Mouse (Mus musculus) ovary, postnatal 36 days (tissue): ENCODE measurements around the gene Otud1.

ENCODE experiments used
- DNase-seq: peaks from one replicate; pipeline ENCODE4 v3.0.0; 2022; ENCODE audit warnings: low spot score, mixed read lengths

The Otud1 gene

GRCm38 (mm10) chr2:19670851-19671688 is 13.5 kb downstream of the Otud1 start:
- DNase-seq, result no peak

GRCm38 (mm10) chr2:19682997-19683396 is 25.4 kb downstream of the Otud1 start:
- DNase-seq, result no peak

DNA sequence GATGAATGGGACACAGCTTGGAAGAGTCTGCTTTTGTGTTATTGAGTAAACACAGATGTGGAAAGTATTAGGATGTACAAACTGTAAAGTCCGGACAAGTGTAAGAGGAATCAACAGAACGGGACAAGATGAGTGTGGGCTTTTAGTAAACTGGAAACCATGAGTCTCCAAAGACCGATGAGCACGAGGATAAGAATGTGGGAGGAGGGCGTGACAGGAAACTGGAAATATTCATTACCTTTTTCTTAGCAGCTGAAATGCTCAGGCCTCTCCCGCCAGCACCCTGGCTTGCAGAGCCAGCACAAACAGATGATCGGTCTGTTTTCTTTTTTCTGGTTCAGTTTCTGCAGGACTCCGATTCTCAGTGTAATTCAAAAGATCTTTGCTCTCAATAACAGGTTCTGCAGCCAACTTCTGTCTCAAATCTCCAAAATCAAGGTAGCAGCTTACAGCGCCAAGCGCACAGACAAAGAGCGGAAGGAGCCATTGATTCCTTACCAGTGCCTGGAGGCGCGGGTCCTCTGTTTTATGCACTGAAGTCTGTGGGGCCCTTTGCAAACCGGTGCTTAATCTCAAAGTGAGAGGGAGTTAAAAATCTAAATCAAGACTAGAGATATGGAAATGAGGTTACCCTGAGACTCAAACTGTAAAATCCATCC is 28.1 kb downstream of the Otud1 start:
- no peak for DNase-seq

GRCm38 (mm10) chr2:19690094-19690493 is 32.5 kb downstream of the Otud1 start:
- no peak for DNase-seq

- no peak for DNase-seq
Measured at GRCm38 (mm10) chr2:19699573-19700295, 42.2 kb downstream of the Otud1 start.

DNA sequence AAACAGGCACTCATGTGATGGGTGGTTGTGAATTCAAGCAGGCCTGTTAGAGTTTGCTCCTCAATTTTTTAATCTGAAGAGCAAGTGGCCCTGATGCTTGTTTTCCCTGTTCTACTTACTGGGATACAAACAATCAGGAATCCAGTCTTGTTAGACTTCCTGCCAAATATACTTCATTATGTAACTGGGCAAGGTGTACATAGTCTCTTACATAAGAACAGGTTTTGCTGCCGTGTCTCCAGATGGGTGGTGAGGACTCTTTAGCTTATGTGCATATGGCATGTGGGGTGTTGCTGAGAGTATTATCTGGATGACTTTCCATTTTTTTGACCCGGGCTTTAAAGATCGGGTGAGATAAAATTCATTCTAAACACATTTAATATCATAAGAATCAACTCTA is 43.8 kb downstream of the Otud1 start:
- DNase-seq, result no peak

DNA sequence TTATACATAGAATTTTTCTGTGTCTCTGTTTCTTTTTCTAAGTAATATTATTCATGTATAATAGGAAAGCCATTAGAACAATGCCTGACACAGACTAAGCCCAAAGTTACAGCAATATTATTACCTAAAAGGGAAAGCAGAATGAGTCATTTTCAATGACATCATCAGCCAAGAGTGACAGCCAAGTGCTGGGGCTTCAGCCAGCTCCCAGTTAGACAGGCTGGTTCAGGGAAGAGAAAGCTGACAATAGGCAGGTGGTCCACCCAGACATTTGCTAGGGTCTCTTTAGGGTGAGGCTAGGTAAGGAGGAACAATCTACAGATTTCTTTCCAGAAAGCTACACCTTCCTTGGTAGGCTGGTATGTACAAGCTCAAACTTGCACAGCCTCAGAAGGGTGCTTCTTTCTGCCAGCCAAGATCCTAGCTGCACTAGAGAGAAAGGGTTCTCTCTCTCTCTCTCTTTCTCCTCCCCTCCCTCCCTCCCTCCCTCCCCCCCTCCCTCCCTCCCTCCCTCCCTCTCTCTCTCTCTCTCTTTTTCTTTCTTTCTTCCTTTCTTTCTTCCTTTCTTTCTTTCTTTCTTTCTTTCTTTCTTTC is 45.6 kb downstream of the Otud1 start:
- DNase-seq, result no peak

- no peak for DNase-seq
Measured at GRCm38 (mm10) chr2:19703670-19704069, 46.1 kb downstream of the Otud1 start.

DNA sequence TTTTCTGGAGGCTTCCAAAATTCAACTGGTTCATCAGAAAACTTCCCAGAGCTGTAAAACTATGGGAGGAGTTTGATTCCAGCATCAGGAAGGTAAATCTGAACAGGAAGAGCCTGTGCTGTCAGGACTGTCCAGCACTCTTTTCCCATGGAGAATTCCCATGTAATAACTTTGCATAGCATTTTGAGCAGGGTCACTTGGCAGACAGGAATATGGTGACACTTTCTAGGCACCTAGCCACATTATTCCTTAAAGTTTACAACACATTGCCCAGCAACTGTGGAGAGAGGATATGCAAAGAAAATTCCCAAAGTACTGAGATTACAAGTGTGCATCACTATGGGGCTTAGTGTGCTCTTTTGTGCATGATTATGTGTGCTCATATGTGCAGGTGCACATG is 46.7 kb downstream of the Otud1 start:
- DNase-seq, result no peak

DNA sequence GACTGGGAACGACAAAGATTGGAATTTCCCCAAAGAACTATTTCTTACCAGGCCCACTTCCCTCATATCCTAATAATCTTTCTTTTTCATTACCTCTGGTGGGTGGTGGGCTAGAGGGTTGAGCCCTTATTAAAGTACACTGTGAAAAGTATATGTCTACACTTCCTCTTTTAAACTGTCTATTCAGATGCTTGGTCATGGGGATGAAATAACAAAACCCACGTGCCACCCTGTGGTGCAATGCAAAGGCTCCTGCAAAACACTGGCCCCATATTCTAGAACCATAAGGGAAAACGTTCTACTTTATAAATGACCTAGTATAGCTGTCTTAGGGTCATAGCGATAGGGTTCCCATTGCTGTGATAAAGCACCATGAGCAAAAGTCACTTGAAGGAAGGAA is 49.3 kb downstream of the Otud1 start:
- no peak for DNase-seq
